Mouse (Mus musculus) left cerebral cortex, postnatal 36 days (tissue): Measurements from ENCODE around the gene Thap4. TPM values are rescaled to one million over a fixed set of nuclear protein-coding genes. Genes with fewer than 3 reads are reported as not detected.
"Not testable (repeated sequence)": the region's sequence is repeated elsewhere in the genome, so short reads cannot be mapped to it uniquely, and the experiment has no call there.

ENCODE experiments used
- DNase-seq, 2 experiments: peaks; one replicate each; pipeline ENCODE4 v3.0.0; 2021 to 2022; ENCODE audit warnings: low spot score in 2 of 2, mixed read lengths in 1 of 2
- intact Hi-C: fragments of 180-260 bp; cut with DNase I; formaldehyde crosslinking; loops from one replicate; pipeline ENCODE4 v1.15.1; 2025
- total RNA-seq, 2 experiments: library from RNA; stranded (reverse); gene quantifications; 2 replicates each; pipeline ENCODE4 v1.2.3; 2021

The Thap4 gene
- 10 to 100 TPM; 36.0 to 39.0 TPM for total RNA-seq

- peak; percentile 93 to 95 for DNase-seq
- intact Hi-C loops = loop anchor here (1.0 to 2.0 kb wide), 3 partner anchors 46 to 276 kb away; partner anchors contain the start of genes Dtymk and Hdlbp
Observed at GRCm38 (mm10) chr1:93754573-93755290, at the start of gene Thap4. Gene Thap4 (minus strand): TSS chr1:93754864.

- intact Hi-C loops = loop anchor here (5.0 kb wide), 1 partner anchor 167 kb away; no protein-coding TSS in a partner anchor
- DNase-seq = peak; percentile 99 to 100
Observed at GRCm38 (mm10) chr1:93803556-93804507, 49.2 kb upstream of the Thap4 start, which contains the start of gene Ing5. Gene Ing5 (plus strand): TSS chr1:93803965.

- DNase-seq = no peak
- intact Hi-C loops = loop anchor here (5.0 kb wide), 1 partner anchor 165 kb away; no protein-coding TSS in a partner anchor
Observed at GRCm38 (mm10) chr1:93802771-93803170, 48.1 kb upstream of the Thap4 start.

DNA sequence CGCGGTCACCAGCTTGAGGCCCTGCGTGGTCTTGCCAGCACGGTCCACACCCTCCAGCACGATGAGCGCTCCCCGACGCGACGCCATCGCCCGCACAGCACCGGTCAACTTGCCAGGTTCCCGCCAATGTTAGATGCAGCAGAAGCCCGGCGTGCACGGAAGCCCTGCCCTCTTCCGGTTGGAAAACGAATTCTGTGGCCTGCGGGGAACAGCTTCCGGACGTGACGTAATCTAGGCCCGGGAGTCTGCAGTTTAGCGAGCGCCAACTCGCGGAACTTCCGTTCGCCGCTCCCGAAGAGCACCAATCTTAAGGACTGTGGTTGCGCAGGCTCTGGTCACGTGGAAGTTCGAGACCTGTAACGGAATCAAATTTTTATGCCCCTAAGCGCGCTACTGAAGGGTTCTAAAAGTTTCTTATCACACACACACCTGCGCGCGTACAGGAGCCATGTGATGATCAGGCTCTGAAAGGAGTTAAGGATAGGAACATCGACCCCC, 47.1 kb upstream of the Thap4 start, which contains the start of gene Dtymk:
TSS of gene Dtymk (minus strand) at position 194 of the 498 bp plus-strand sequence.
- intact Hi-C loops = loop anchor here (2.0 to 5.0 kb wide), 2 partner anchors 47 to 164 kb away; partner anchors contain the start of gene Thap4
- peak; percentile 93 for DNase-seq

DNA sequence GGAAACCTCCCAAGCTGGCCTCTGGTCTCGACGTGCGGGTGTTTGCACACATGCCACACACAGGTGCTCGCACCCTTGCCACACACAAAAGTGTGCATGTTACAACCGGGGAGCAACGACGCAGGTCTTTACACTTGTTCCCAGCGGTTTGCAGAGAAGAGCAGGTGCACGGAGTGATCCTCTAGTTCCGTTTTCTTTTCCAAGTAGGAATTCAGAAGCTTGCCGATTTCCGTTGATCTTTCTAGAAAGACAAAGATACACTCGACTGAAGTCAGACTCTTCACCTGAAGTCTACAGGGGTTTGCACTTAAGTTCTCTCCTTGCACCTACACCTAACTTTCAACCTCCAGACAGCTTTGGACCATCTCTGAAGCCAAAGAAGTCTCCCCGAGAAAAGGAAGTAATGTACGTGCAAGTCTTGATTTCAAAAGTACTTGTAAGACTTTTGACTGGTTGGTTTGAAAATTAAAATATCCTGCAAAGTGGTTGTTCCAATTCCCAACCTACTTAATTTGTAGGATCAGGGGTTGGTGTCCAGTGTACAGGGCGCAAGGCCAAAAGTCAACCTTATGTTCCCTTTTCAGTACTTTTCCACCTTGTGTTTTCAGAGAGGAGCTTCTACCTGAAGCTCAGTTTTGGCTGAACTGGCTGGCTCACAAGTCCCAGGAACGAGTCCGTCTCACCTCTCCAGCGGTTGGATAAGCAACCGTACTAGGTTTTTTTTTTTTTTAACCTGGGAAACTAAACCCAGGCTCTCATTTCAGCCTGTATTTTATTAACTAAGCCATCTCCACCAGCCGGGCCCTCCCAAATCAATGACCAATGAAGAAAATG, 46.2 kb upstream of the Thap4 start:
- intact Hi-C loops = loop anchor here (2.0 to 5.0 kb wide), 2 partner anchors 46 to 164 kb away; partner anchors contain the start of gene Thap4
- DNase-seq = no peak

DNA sequence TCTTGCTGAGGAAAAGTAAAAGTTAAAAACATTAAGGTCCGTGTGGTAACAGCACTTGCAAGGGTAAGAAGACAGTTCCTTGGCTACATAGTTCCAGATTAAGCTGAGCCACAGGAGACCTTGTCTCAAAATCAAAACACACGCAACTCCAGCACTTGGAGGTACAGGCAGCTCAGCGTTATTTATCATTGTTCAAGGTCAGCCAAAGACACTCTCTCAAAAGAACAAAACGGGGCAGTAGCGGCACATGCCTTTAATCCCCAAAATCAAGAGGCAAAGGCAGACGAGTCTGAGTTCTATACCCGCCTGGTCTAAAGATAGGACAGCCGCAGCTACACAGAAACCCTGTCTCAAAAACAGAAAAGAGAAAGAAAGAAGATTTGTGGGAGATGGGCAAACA, 41.2 kb upstream of the Thap4 start:
- intact Hi-C loops = no loop called here
- no peak for DNase-seq

DNA sequence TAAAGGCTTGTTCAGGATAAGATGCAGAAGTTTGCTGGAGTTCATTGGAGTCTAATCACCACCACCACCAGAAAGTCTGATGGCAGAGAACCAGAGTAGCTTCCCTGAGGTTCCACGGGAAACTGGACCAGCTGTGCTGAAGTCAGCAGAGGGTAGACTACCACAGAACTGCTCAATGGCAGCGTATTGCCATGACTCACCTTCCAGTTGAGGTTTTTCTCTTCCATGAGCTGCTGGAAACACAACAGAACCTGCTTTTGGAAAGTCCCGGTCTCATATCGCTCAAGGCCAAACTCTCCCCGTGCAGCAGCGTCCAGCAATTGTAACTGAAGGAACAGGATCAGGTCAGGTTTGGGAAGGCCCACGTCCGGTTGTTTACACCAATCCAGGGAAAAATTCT, 39.9 kb upstream of the Thap4 start:
- intact Hi-C loops = no loop called here
- no peak for DNase-seq

GRCm38 (mm10) chr1:93786912-93787311, 32.2 kb upstream of the Thap4 start:
- no peak for DNase-seq
- intact Hi-C loops = no loop called here

DNA sequence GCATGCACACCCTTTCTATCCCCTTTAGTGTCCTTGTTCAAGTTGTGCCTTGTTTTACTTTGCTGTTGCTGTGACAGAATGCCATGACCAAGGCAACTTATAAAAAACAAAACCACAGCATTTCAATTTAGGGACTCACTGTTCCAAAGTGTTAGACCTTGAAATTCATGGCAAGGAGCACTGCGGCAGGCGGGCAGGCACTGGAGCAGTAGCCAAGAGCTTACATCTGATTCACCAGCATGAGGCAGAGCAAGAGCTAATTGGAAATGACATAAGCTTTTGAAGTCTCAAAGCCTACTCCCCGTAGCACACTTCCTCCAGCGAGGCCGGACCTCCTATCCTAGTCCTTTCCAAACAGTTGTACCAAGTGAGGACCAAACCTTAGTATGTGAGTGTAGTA, 22.0 kb upstream of the Thap4 start:
- intact Hi-C loops = no loop called here
- no peak for DNase-seq

- intact Hi-C loops = no loop called here
- no peak for DNase-seq
Observed at GRCm38 (mm10) chr1:93769901-93770300, 15.2 kb upstream of the Thap4 start.

DNA sequence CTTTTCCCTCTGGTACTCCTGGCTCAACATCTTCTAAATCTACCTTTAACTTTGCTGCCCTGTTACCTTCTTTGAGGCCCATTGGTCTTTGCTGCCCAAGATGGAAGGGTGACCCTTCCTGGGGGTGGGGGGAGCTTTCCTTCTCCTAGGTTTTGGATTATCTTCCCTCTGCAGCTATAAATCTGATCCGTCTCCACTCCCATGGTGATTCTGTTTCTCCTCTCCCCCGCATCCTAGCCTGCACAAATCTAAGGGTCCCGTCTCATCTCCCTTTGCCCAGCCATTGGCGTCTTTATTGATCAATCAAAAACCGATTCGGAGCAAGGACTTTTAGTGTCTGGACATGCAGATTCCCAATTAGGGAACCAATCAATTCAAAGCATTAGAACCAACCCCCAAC, 12.9 kb upstream of the Thap4 start:
- no peak for DNase-seq
- intact Hi-C loops = no loop called here

DNA sequence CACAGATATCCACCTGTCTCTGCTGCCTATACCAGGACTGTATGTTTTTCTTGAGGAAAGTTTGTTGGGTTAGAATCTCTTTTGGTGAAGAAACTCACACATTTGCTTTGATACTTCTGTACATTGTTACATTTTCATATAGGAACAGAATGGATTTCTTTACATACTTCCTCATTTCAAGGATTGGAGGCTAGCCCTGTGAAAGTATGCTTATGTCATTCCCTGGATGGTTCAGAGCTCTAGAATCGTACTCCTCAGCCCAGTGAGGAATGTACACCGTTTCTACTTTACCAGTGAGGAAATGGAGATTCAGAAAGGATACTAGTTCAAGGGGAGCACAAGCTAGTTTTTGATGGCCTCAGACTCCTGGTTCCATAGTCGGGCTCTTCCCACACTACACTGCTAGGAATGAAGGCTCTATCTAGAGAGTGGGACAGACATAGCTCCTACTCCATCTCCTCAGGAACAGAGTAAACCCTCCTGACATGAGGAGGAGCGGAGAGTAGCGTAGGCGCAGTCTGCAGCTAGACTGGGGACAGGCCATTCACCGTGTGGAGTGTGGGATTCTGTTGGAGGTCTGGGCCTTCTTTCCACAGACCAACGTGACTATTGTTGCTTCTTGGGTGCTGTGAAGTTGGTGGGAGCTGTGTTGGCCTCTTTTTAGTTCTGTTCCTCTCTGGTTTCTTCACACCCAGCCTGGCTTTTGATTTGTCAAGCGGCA, 10.4 kb upstream of the Thap4 start:
- DNase-seq = peak in 1 of 2 experiments; percentile 16
- intact Hi-C loops = no loop called here

- DNase-seq, intact Hi-C loops: not testable (repeated sequence)
Observed at GRCm38 (mm10) chr1:93763531-93763930, 8.9 kb upstream of the Thap4 start.

DNA sequence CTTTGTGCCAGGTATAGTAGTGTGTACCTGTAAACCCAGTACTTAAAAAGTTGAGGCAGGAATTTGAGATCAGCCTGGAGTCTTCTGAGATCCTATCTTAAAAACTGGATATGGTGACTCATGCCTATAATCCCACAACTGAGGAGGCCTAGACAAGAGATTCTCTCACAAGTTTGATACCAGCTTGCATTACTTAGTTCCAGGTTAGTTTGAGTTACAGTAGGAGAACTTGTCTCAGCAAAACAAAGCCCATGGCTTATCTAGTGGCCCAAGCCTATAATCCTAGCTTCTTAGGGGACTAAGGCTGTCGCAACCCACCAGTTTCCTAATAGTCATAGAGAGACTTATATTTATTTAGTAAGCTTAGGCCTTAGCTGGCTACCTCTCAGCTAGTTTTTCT, 5.4 kb upstream of the Thap4 start:
- intact Hi-C loops = no loop called here
- no peak for DNase-seq

DNA sequence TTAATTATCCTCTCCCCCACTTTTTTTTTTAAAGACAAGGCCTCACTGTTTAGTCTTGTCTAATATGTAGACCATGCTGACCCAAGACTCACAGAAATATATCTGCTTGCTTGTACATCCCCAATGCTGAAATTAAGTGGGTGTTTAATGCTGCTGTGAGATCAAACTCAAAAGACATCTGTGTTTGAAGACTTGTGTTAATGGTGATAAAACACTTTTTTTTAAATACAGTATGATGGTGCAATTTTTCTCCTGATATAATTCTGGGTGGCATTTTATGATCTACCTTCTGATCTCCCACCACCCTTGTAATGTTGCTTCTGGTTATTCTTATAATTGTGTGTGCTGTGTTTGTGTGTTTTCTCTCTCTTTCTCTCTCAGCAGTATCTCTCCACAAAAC, 1.5 kb upstream of the Thap4 start:
- no peak for DNase-seq
- intact Hi-C loops = no loop called here

GRCm38 (mm10) chr1:93755618-93756017, 954 bp upstream of the Thap4 start:
- intact Hi-C loops = loop anchor here (2.0 kb wide), 1 partner anchor 45 kb away; the partner anchor contains the start of gene Dtymk
- no peak for DNase-seq

GRCm38 (mm10) chr1:93755291-93755610, 587 bp upstream of the Thap4 start:
- intact Hi-C loops = loop anchor here (2.0 kb wide), 1 partner anchor 46 kb away; the partner anchor contains the start of gene Dtymk
- no peak for DNase-seq

GRCm38 (mm10) chr1:93753911-93754572, 622 bp downstream of the Thap4 start:
- intact Hi-C loops = loop anchor here (1.0 to 2.0 kb wide), 3 partner anchors 47 to 276 kb away; partner anchors contain the start of genes Dtymk and Hdlbp
- peak in 1 of 2 experiments; percentile 51 for DNase-seq
